Mouse (Mus musculus) lung, postnatal 36 days (tissue): Measurements from ENCODE around the gene 1110059G10Rik.

Experiments used
- DNase-seq: peaks from one replicate; pipeline ENCODE4 v3.0.0; 2022; ENCODE audit warnings: mixed read lengths

Gene 1110059G10Rik

DNA sequence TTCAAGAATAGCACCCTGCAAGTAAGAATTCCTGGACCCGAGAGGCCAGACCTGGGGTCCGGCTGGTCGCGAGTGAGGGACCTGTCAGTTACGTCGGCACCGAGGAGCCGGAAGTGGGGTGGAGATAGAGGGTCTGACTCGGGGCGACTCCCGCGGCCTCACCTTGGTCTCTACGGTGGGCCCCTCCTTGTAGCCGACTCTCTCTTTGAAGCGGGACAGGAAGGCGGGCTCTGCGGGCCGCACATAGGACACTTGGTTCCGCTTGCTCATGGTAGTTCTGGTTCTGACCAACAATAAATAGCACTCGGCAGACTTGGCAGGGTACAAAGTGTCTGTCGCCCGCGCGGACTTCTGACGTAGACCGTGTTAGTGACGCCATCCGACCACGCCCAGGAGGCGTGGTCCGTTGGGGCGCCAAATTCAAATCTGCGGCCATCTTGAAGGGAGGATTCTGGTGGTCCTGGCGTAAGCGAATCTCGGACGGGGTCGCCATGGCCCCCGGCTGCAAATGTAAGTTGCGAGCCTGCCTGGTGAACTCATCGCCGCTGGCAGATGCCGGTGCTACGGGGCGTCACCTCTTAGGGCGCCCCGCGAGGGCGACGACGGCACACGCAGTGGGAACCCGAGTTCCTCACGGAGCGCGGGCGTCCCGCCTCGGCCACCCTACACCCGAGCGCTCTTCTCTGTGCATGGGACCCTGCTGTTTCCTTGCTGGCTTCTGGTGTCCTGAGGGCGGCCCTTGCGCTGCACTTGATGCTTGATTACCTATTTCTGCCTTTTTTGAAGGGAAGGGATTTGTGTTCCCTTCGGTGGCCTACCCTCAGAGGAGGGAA, at the start of gene 1110059G10Rik, which contains the start of gene Kif15:
1110059G10Rik (minus strand) TSS at position 358 of the 833 bp plus-strand sequence.
Kif15 (plus strand) TSS at position 404 of the 833 bp plus-strand sequence.
- DNase-seq, result peak; percentile 94

DNA sequence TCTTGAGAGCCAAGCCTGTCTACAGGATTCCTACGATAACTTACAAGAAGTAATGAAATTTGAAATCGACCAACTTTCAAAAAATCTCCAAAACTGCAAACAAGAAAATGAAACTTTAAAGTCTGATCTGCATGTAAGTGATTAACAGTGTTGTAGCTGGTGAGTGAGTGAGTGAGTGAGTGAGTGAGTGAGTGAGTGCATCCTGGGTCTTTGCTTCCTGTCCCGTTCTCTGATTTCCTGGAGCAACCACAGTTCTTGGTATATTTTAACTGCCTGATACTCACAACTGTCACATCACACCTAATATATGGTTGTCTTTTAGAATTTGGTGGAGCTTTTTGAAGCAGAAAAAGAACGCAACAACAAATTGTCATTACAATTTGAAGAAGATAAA, 48.4 kb upstream of the 1110059G10Rik start:
- no peak for DNase-seq

DNA sequence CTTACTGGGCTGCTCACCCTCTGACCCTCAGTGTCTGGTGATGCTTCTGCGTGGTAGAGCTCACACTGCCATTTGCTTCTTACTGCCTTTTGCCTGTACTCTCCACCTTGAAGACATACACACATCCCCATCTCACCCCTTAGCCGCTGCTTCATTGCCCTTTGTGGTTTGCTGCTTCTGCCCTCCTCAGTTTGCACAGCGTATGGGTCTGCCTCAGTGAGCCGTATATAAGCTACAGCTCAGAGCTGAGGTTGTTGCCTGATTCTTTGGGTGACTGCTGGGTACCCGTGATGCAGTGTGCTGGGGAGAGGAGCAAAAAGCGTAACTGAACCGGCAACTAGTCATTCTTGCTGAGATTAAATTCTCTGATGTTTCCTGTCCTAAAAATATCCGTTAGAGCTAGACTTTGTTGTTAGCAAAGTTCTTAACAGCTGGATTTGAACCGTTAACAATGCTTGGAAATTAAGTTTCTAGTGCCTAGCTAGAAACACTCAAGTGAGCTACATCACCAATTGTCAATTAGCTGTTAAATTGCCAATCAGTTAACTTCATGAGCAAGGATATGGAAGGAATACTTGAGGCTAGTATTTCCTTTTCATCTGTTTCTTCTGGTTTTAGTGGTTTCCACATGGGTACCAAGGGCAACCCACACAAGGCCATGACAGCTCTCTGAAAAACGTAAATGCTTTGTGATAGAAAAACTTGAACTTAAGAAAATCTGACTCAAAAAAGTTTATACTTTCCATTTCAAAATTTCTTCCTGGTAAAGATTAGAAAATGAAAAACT, 47.8 kb upstream of the 1110059G10Rik start:
- DNase-seq, result no peak

DNA sequence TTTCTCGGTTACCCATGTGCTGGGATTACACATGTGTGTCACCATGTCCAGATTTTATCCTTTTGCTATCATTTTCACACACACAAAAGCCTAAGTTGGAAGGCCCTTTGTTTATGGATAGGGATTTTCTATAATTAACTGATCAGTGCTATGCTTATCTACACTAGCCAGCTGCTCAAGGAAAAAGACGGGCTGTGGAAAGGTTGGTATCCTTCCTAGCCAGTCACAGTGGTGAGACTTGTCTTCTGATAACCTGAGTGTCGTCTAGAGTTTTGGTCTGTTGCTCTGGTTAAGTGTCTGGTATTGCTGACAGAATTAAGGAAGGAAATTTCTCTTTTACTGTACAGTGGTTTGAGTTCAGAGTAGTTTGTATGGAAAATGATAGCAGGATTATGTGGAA, 21.9 kb downstream of the 1110059G10Rik start:
- DNase-seq, result no peak

DNA sequence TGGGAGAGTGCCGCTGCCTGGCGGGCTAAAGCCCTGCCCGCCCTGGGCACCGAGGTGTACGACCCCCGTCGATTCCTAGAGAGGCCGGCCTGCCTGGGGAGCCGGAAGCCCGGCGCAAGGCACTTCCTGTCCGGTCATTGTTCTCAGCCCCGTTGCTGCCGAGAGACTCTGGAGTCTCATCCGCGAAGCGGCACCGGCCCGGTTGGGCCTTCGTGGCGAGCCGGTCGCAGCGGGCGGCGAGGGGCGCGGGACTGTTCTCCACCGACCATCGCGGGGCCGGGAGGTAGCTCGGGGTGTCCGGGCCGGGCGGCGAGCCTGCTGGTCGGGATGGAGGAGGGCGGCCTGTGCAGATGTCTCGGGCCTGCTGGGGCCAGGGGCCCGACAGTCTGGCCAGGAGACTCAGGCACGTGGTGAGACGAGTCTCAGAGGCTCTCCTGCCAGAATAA, 27.8 kb downstream of the 1110059G10Rik start, which contains the start of gene Zfp105:
Zfp105 (plus strand) TSS at position 137 of the 446 bp plus-strand sequence.
- peak; percentile 70 for DNase-seq

DNA sequence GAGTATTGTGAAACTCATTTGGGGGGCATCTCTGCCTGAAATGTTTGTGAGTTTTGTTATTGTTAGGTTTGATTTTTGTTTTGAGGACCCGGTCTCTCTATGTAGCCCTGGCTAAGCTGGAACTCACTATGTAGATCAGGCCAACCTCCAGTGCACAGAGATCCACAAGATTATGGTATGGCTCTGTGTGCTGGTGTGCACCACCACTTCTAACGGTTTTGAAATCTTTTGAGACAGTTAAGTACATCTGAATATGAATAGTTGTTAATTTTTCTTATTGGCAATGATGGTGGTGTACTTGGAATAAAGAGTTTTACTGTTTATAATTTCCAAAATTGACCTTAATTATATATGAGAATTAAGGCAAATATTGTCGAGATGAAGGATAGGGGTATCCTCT, 28.4 kb downstream of the 1110059G10Rik start:
- DNase-seq, result no peak

DNA sequence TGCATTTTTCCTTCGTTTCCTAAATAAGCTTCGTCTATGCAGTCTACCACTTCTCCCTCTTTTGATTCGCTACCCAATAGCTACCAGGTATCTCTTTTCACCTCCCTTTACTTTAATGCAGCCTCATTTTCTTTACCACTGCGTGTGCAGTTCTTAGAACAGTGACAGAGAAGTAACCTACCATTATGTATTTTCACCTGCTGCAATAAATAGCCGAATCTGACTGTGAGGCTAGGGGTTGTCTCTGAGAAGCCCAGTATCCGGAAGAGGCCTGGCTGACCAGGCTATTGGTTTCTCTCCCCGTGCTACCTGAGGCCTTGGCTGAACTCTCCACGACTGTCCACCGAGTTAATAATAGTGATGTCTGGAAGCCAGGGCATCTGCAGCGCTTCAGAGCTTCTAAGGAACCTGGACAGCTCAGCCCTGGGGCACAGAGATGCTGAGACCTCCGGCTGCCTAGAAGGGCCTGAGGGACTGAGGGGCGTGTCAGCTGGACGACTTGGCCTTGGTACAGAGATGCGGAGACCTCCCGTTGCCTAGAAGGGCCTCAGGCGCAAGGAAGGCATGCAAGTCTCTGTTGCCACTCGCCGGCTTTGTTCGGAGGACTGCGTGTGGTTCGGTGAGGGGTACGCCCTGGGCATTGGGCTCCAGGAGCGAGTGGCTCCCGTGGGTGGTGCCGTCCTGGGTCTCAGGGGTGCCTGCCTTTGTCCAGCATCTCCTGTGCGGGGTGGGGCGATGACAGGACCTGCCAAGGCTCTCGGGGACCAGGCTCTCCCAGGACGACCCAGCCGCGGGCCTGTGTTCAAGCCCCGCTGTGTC, 47.9 kb downstream of the 1110059G10Rik start:
- DNase-seq, result peak; percentile 51

DNA sequence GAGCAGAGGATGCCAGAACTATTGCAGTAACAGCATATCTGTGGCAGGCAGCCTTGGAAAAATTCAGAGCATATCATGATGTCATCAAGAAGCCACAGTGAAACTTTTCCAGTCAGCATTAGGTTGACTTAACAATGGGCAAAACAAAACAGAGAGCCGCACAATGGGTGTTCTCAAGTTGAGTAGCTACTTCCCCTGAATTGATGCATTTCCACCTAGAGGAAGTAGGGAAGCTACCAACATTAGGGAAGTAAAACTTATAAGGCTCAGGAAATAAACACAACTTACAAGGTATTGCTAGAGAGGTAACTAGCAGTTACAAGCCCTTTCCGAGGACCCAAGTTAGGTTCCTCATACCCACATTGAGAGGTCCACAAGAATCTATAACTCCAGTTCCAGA, 49.8 kb downstream of the 1110059G10Rik start:
- no peak for DNase-seq
